Mouse (Mus musculus) ES-E14 (cell line): Measurements from ENCODE around the gene Dynlt1f.
"Not testable (repeated sequence)": the region's sequence is repeated elsewhere in the genome, so short reads cannot be mapped to it uniquely, and the experiment has no call there.

Experiments used
- CHD2 ChIP-seq: IDR thresholded peaks from 2 replicates; pipeline ENCODE4 v1.6.1; 2014; ENCODE audit warnings: mild to moderate bottlenecking, low read depth, low read length, inconsistent platforms
- HCFC1 ChIP-seq: IDR thresholded peaks from 2 replicates; pipeline ENCODE4 v1.6.1; 2012; ENCODE audit warnings: low read length, inconsistent platforms, borderline replicate concordance; ENCODE audit not compliant: insufficient read depth
- MAFK ChIP-seq: IDR thresholded peaks from 2 replicates; pipeline ENCODE4 v1.6.1; 2014; ENCODE audit warnings: mild to moderate bottlenecking, low read depth, low read length, inconsistent platforms; ENCODE audit not compliant: insufficient read depth
- ZNF384 ChIP-seq: IDR thresholded peaks from 2 replicates; pipeline ENCODE4 v1.6.1; 2012; ENCODE audit warnings: low read depth, low read length, inconsistent platforms

- TF ChIP-seq HCFC1, MAFK, CHD2, ZNF384: not testable (repeated sequence)
Measured at GRCm38 (mm10) chr17:6613524-6613923, 42.2 kb downstream of the Dynlt1f start.
